Comparison of ENCODE assay signal across 11 mouse cellular contexts in genomic region chr10:87666719-87667387, GRCm38 (mm10).
DNase-seq lines count a peak whose midpoint lies in the region; ATAC-seq and TF ChIP-seq lines count a peak whose summit lies in the region.
"Had no signal": no experiment of that assay in that cellular context is flagged by ENCODE, and none has a peak within 500 bp of the region (broad histone marks: within the 10 kb centered on the region; RNA-seq: fewer than 3 reads in every experiment).

No protein-coding gene starts in this region.

- no peaks in the 10 kb centered on the region for H3K27me3 ChIP-seq in embryonic facial prominence, embryonic 15.5 days
- no peaks in the 10 kb centered on the region for H3K27me3 ChIP-seq in intestine, postnatal 0 days (replicated peaks; ENCODE audit: control insufficient read depth, insufficient read depth, low read length)
- H3K27me3 ChIP-seq: limb, embryonic 13.5 days had no signal

- TF ChIP-seq CTCF in intestine, postnatal 0 days (IDR thresholded peaks at IDR 0.05; ENCODE audit: low read depth): no peak

- no peak overlapping the region for H3K9ac ChIP-seq in embryonic facial prominence, embryonic 15.5 days
- no peak overlapping the region for H3K9ac ChIP-seq in intestine, postnatal 0 days (ENCODE audit: low read depth, low read length)
- H3K9ac ChIP-seq: limb, embryonic 13.5 days had no signal

- 51% methylated on average over 7 of the region's 7 CpGs for WGBS in embryonic facial prominence, embryonic 15.5 days
- WGBS in intestine, postnatal 0 days: 79% methylated on average over 7 of the region's 7 CpGs

- H3K27ac ChIP-seq in embryonic facial prominence, embryonic 15.5 days (replicated peaks): peak overlapping the region; percentile 77
- no peak overlapping the region for H3K27ac ChIP-seq in intestine, postnatal 0 days (ENCODE audit: low read depth, low read length)
- H3K27ac ChIP-seq: limb, embryonic 13.5 days had no signal

- no peaks in the 10 kb centered on the region for H3K9me3 ChIP-seq in embryonic facial prominence, embryonic 15.5 days (replicated peaks)
- H3K9me3 ChIP-seq in intestine, postnatal 0 days (ENCODE audit: control insufficient read depth): no peaks in the 10 kb centered on the region
- H3K9me3 ChIP-seq: limb, embryonic 13.5 days had no signal

- H3K4me3 ChIP-seq in embryonic facial prominence, embryonic 15.5 days (replicated peaks): no peak overlapping the region
- no peak overlapping the region for H3K4me3 ChIP-seq in intestine, postnatal 0 days (ENCODE audit: low read depth, low read length)
- H3K4me3 ChIP-seq: limb, embryonic 13.5 days had no signal

- peaks cover 11% of the 10 kb centered on the region for H3K4me1 ChIP-seq in embryonic facial prominence, embryonic 15.5 days
- no peaks in the 10 kb centered on the region for H3K4me1 ChIP-seq in intestine, postnatal 0 days (replicated peaks; ENCODE audit: control insufficient read depth, insufficient read depth, low read length)
- H3K4me1 ChIP-seq: limb, embryonic 13.5 days had no signal

- DNase-seq in layer of hippocampus, adult 8-10 months (ENCODE audit: low spot score in 2 of 2): peak; percentile 5
- no peak for DNase-seq in layer of hippocampus, adult 11-12 months (ENCODE audit: low spot score)
- peak; percentile 46 for DNase-seq in gastrocnemius, adult 18-20 months (ENCODE audit: low spot score)
- peak; percentile 26 to 85 for DNase-seq in left cerebral cortex, postnatal 25 days (ENCODE audit: low spot score in 2 of 2)
- no peak for DNase-seq in urinary bladder, postnatal 4 days (ENCODE audit: low spot score in 2 of 2)
- DNase-seq in kidney, adult 8-10 months: no peak
- DNase-seq: thymus, postnatal 36 days had no signal

- no peaks in the 10 kb centered on the region for H3K36me3 ChIP-seq in embryonic facial prominence, embryonic 15.5 days
- H3K36me3 ChIP-seq in intestine, postnatal 0 days (ENCODE audit: control insufficient read depth, insufficient read depth): no peaks in the 10 kb centered on the region
- H3K36me3 ChIP-seq: G1E; limb, embryonic 13.5 days had no signal

- ATAC-seq in embryonic facial prominence, embryonic 15.5 days (ENCODE audit: insufficient number of reproducible peaks, low FRiP score, low TSS enrichment, low read depth): peak; percentile 78
- no peak for ATAC-seq in intestine, postnatal 0 days

- intact Hi-C loops in left cerebral cortex, postnatal 25 days (cut with DNase I): no loop called here

- H3K4me2 ChIP-seq in embryonic facial prominence, embryonic 15.5 days (replicated peaks): no peak overlapping the region
- H3K4me2 ChIP-seq in intestine, postnatal 0 days (replicated peaks; ENCODE audit: low read depth): no peak overlapping the region
- H3K4me2 ChIP-seq: limb, embryonic 13.5 days had no signal

Comparison
In these comparisons a context has a peak if more than half of its experiments do, and no peak if none do; other contexts are left out.
1. DNase-seq: peak in layer of hippocampus, adult 8-10 months (2 of 2), gastrocnemius, adult 18-20 months (single experiment) and left cerebral cortex, postnatal 25 days (2 of 2); none in layer of hippocampus, adult 11-12 months (single experiment), urinary bladder, postnatal 4 days (0 of 2) and kidney, adult 8-10 months (0 of 2).